ENCODE assay signal across 20 mouse cellular contexts in genomic region chr13:98475681-98476080, GRCm38 (mm10). TPM values are rescaled to one million over a fixed set of nuclear protein-coding genes. Genes with fewer than 3 reads are reported as not detected.
DNase-seq lines count a peak whose midpoint lies in the region; ATAC-seq lines count a peak whose summit lies in the region.
"Had no signal": no experiment of that assay in that cellular context is flagged by ENCODE, and none has a peak within 500 bp of the region (broad histone marks: within the 10 kb centered on the region; RNA-seq: fewer than 3 reads in every experiment).

No protein-coding gene starts in this region.

- H3K36me3 ChIP-seq in hindbrain, embryonic 10.5 days: no peaks in the 10 kb centered on the region
- H3K36me3 ChIP-seq in hindbrain, embryonic 13.5 days: no peaks in the 10 kb centered on the region
- H3K36me3 ChIP-seq in kidney, embryonic 16.5 days (ENCODE audit: insufficient read depth, low read length): no peaks in the 10 kb centered on the region
- no peaks in the 10 kb centered on the region for H3K36me3 ChIP-seq in embryonic facial prominence, embryonic 10.5 days (replicated peaks)
- H3K36me3 ChIP-seq in embryonic facial prominence, embryonic 11.5 days (replicated peaks; ENCODE audit: control insufficient read depth, insufficient read depth, low read depth, low read length): no peaks in the 10 kb centered on the region
- H3K36me3 ChIP-seq: embryonic facial prominence, embryonic 13.5 days; heart, embryonic 12.5 days had no signal

- no peak overlapping the region for H3K4me3 ChIP-seq in hindbrain, embryonic 10.5 days
- H3K4me3 ChIP-seq in hindbrain, embryonic 13.5 days: no peak overlapping the region
- H3K4me3 ChIP-seq in kidney, embryonic 16.5 days (ENCODE audit: low read length): no peak overlapping the region
- H3K4me3 ChIP-seq in embryonic facial prominence, embryonic 10.5 days: no peak overlapping the region
- H3K4me3 ChIP-seq in embryonic facial prominence, embryonic 11.5 days (ENCODE audit: low read depth, low read length): no peak overlapping the region
- H3K4me3 ChIP-seq: embryonic facial prominence, embryonic 13.5 days; erythroblast, embryonic 14.5 days; heart, adult 2 months; heart, embryonic 12.5 days had no signal

- WGBS in hindbrain, embryonic 10.5 days: 55% methylated on average over 8 of the region's 8 CpGs
- WGBS in hindbrain, embryonic 13.5 days: 51% methylated on average over 8 of the region's 8 CpGs
- 28% methylated on average over 8 of the region's 8 CpGs for WGBS in kidney, embryonic 16.5 days
- WGBS in embryonic facial prominence, embryonic 10.5 days: 47% methylated on average over 8 of the region's 8 CpGs
- 30% methylated on average over 8 of the region's 8 CpGs for WGBS in embryonic facial prominence, embryonic 11.5 days

- H3K27me3 ChIP-seq in hindbrain, embryonic 10.5 days (ENCODE audit: insufficient read depth, poor library complexity, severe bottlenecking): peaks cover 16% of the 10 kb centered on the region
- H3K27me3 ChIP-seq in hindbrain, embryonic 13.5 days: peaks cover 4% of the 10 kb centered on the region; the same call in 1 of the 2 replicates
- peaks cover 10% of the 10 kb centered on the region; the same call in 1 of the 2 replicates for H3K27me3 ChIP-seq in kidney, embryonic 16.5 days (ENCODE audit: insufficient read depth, low read length)
- peaks cover 41% of the 10 kb centered on the region for H3K27me3 ChIP-seq in embryonic facial prominence, embryonic 10.5 days (replicated peaks; ENCODE audit: low read depth, poor library complexity, severe bottlenecking)
- no peaks in the 10 kb centered on the region for H3K27me3 ChIP-seq in embryonic facial prominence, embryonic 11.5 days (ENCODE audit: control insufficient read depth, insufficient read depth, low read length)

- ATAC-seq in hindbrain, embryonic 13.5 days (ENCODE audit: low FRiP score): no peak
- peak; percentile 49; the same call in 1 of the 2 replicates for ATAC-seq in kidney, embryonic 16.5 days (ENCODE audit: low FRiP score, low TSS enrichment)
- peak; percentile 56; the same call in 1 of the 2 replicates for ATAC-seq in embryonic facial prominence, embryonic 11.5 days (replicated peaks; ENCODE audit: insufficient number of reproducible peaks, low FRiP score, low TSS enrichment, low read depth)
- ATAC-seq: forebrain, embryonic 16.5 days; inflammation-experienced regulatory T-cells, adult 6 months had no signal

- H3K27ac ChIP-seq in hindbrain, embryonic 10.5 days: peak overlapping the region; percentile 56
- H3K27ac ChIP-seq in hindbrain, embryonic 13.5 days: no peak overlapping the region
- no peak overlapping the region for H3K27ac ChIP-seq in kidney, embryonic 16.5 days (ENCODE audit: low read length)
- peak overlapping the region; percentile 75 for H3K27ac ChIP-seq in embryonic facial prominence, embryonic 10.5 days (replicated peaks)
- no peak overlapping the region for H3K27ac ChIP-seq in embryonic facial prominence, embryonic 11.5 days (replicated peaks; ENCODE audit: low read depth, low read length)
- H3K27ac ChIP-seq: heart, adult 2 months had no signal

- H3K9ac ChIP-seq in hindbrain, embryonic 13.5 days: no peak overlapping the region
- no peak overlapping the region for H3K9ac ChIP-seq in kidney, embryonic 16.5 days (replicated peaks; ENCODE audit: low read length)
- no peak overlapping the region for H3K9ac ChIP-seq in embryonic facial prominence, embryonic 11.5 days (replicated peaks; ENCODE audit: low read length)
- H3K9ac ChIP-seq: heart, embryonic 12.5 days had no signal

- H3K4me1 ChIP-seq in hindbrain, embryonic 10.5 days (replicated peaks): peaks cover 18% of the 10 kb centered on the region
- peaks cover 12% of the 10 kb centered on the region for H3K4me1 ChIP-seq in hindbrain, embryonic 13.5 days (replicated peaks)
- peaks cover 7% of the 10 kb centered on the region for H3K4me1 ChIP-seq in kidney, embryonic 16.5 days (ENCODE audit: insufficient read depth, low read length)
- H3K4me1 ChIP-seq in embryonic facial prominence, embryonic 10.5 days: peaks cover 32% of the 10 kb centered on the region
- no peaks in the 10 kb centered on the region for H3K4me1 ChIP-seq in embryonic facial prominence, embryonic 11.5 days (ENCODE audit: control insufficient read depth, insufficient read depth, low read length)

- no peak for DNase-seq in hindbrain, embryonic 10.5 days (ENCODE audit: low spot score)
- DNase-seq in kidney, adult 11 months: no peak
- no peak for DNase-seq in embryonic facial prominence, embryonic 10.5 days (ENCODE audit: low spot score)
- DNase-seq in embryonic facial prominence, embryonic 11.5 days (ENCODE audit: low spot score): no peak
- DNase-seq in embryo, embryonic 9.5 days (ENCODE audit: extremely low spot score): no peak
- DNase-seq in lung, postnatal 14 days: no peak
- DNase-seq: adrenal gland, adult 2 months; adrenal gland, postnatal 25 days; cerebellum, adult 18-20 months; cerebellum, adult 9-11 months; cerebellum, postnatal 36 days; gastrocnemius, postnatal 10 days; heart, adult 2 months had no signal

- H3K4me2 ChIP-seq in hindbrain, embryonic 13.5 days: no peak overlapping the region
- H3K4me2 ChIP-seq in kidney, embryonic 16.5 days (replicated peaks; ENCODE audit: low read depth, low read length): no peak overlapping the region
- no peak overlapping the region for H3K4me2 ChIP-seq in embryonic facial prominence, embryonic 11.5 days (ENCODE audit: low read depth, low read length)
- H3K4me2 ChIP-seq: heart, embryonic 12.5 days had no signal

- no peaks in the 10 kb centered on the region for H3K9me3 ChIP-seq in hindbrain, embryonic 10.5 days
- H3K9me3 ChIP-seq in hindbrain, embryonic 13.5 days: no peaks in the 10 kb centered on the region
- H3K9me3 ChIP-seq in kidney, embryonic 16.5 days (ENCODE audit: low read length): no peaks in the 10 kb centered on the region
- H3K9me3 ChIP-seq in embryonic facial prominence, embryonic 10.5 days: no peaks in the 10 kb centered on the region
- H3K9me3 ChIP-seq in embryonic facial prominence, embryonic 11.5 days (replicated peaks; ENCODE audit: control insufficient read depth, low read length): no peaks in the 10 kb centered on the region
- H3K9me3 ChIP-seq: embryonic facial prominence, embryonic 13.5 days; heart, embryonic 12.5 days had no signal

RNA-seq across cellular contexts. Expression of gene Gm10320, which starts 16.1 kb away (rescaled TPM):
- polyA plus RNA-seq in hindbrain, embryonic 10.5 days (2016; fragmentation: Nextera tagmentation; extraction: Ambion mirVana): 1.4 and 1.6 TPM in 2 replicates
- 0.99 and 1.1 TPM in 2 replicates for polyA plus RNA-seq in hindbrain, embryonic 13.5 days (2015; fragmentation: Nextera tagmentation; extraction: Ambion mirVana)
- 1.8 and 2.5 TPM in 2 replicates for polyA plus RNA-seq in kidney, embryonic 16.5 days (2015; fragmentation: Nextera tagmentation; extraction: Ambion mirVana)
- polyA plus RNA-seq in embryonic facial prominence, embryonic 10.5 days (2016; fragmentation: Nextera tagmentation; extraction: Ambion mirVana): 0.79 and 0.88 TPM in 2 replicates
- 1.2 and 1.5 TPM in 2 replicates for polyA plus RNA-seq in embryonic facial prominence, embryonic 11.5 days (2014; fragmentation: Nextera tagmentation; extraction: Ambion mirVana)

Comparison
In these comparisons a context has a peak if more than half of its experiments do, and no peak if none do; other contexts are left out.
1. H3K27ac ChIP-seq: peak in hindbrain, embryonic 10.5 days (single experiment) and embryonic facial prominence, embryonic 10.5 days (single experiment); none in hindbrain, embryonic 13.5 days (single experiment), kidney, embryonic 16.5 days (single experiment) and embryonic facial prominence, embryonic 11.5 days (single experiment).